Mouse (Mus musculus): ENCODE results near the gene Crlf1. TPM values are rescaled to one million over a fixed set of nuclear protein-coding genes. Genes with fewer than 3 reads are reported as not detected.
"Not testable (repeated sequence)": the region's sequence is repeated elsewhere in the genome, so short reads cannot be mapped to it uniquely, and the experiment has no call there.

The Crlf1 gene
- polyA plus RNA-seq, 1 experiment: 3.4 TPM

DNA sequence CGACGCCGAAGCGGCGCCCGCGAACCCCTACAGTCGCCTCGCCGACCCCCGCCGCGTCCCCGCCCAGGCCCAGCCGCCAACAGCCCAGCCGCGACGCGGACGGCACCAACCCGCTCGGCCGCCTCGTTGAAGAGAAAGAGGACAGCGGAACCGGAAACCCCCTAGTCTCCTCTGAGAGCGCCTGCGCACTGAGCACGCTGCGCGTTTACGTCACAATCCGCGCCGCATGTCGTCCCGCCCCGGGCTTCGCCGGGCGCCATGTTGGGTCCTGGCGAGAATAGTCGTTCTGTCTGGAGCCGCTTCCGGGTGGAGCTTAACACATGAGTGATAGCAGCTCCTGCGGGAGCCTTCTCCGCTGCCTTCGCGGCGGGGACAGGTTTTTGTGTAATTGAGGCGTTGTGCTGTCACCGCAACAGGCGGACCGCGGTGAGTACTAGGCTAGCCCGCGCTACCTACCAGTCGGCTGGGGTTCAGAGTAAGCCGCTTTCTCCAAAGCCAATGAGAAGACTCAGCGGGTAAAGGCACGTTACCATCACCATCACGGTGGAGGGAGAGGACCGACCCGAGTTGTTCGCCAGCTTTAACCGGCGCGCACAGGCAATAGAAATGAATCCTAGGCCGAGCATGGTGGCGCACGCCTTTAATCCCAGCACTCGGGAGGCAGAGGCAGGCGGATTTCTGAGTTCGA lies 17.4 kb downstream of the Crlf1 start, which contains the start of gene Uba52:
TSS of gene Uba52 (minus strand) at position 574 of the 688 bp plus-strand sequence.
- peak; percentile 65 for TF ChIP-seq POLR2A (IDR thresholded peaks at IDR 0.05; ENCODE audit: low read depth, low read length)
- no peak for TF ChIP-seq CTCF (IDR thresholded peaks at IDR 0.05; ENCODE audit: extremely low read depth, insufficient read depth, insufficient read length, insufficient replicate concordance)
- Histone ChIP-seq H3K27ac (ENCODE audit: insufficient read depth, low read length) (peak within 1 kb of the TSS; percentile 96), H3K36me3 (ENCODE audit: control insufficient read depth, insufficient read depth, low read length) (peaks cover 14% of the 10 kb centered on the region; the same call in 1 of the 2 replicates), H3K4me1 (ENCODE audit: control insufficient read depth, insufficient read depth, insufficient read length) (peaks cover 18% of the 10 kb centered on the region), H3K27me3 (ENCODE audit: control insufficient read depth, insufficient read depth, low read length) (no peaks in the 10 kb centered on the region), H3K4me3 (ENCODE audit: extremely low read depth, insufficient read depth, insufficient read length) (peak within 1 kb of the TSS; percentile 91)
- DNase-seq (ENCODE audit: low read depth in 1 of 2, low spot score in 2 of 2): peak; percentile 92 to 96
- WGBS: under 1% methylated on average over 72 of the region's 74 CpGs

DNA sequence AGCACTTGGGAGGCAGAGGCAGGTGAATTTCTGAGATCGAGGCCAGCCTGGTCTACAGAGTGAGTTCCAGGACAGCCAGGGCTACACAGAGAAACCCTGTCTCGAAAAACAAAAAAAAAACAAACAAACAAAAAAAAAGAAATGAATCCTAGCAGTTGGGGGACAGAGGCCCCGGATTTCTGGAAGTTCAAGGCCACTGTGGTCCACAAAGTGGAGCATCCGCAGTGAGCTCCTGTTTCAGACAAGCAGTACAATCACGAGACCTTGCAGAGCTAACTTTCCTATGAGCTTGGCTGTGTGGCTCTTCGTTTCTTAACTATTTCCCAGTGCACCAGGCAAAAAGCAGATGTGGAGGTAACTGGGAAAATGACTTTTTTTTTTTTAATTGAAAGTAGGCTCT lies 18.2 kb downstream of the Crlf1 start:
- WGBS: 46% methylated on average over 6 of the region's 6 CpGs
- not testable (repeated sequence) for DNase-seq (ENCODE audit: low read depth in 1 of 2, low spot score in 2 of 2); H3K27me3 ChIP-seq (ENCODE audit: control insufficient read depth, insufficient read depth, low read length); H3K27ac ChIP-seq (ENCODE audit: insufficient read depth, low read length)
- Histone ChIP-seq H3K4me3 (ENCODE audit: extremely low read depth, insufficient read depth, insufficient read length) (peak overlapping the region; percentile 91; the same call in 1 of the 2 replicates), H3K4me1 (ENCODE audit: control insufficient read depth, insufficient read depth, insufficient read length) (peaks cover 13% of the 10 kb centered on the region; the same call in 1 of the 2 replicates), H3K36me3 (ENCODE audit: control insufficient read depth, insufficient read depth, low read length) (peaks cover 15% of the 10 kb centered on the region; the same call in 1 of the 2 replicates)

DNA sequence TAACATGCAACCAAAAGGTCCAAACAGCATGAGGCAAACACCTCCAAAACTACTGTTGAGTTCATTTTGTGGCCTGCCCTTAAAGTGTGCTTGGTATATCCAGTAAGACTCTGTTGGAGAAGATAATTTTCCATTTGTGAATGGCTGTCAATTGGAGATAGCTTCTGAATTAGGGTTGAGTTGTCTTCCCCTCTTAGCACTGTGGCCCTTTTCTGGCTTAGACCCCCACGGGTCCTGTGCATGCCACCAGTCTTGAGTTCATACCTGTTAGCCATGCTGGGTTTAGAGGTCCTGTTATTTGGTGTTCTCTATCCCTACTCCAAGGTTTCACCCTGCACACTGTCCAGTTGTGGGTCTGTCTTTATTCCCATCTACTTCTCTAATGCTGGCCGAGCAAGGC lies 18.8 kb downstream of the Crlf1 start:
- H3K36me3 ChIP-seq (ENCODE audit: control insufficient read depth, insufficient read depth, low read length): peaks cover 16% of the 10 kb centered on the region; the same call in 1 of the 2 replicates
- 84% methylated on average over 2 of the region's 2 CpGs for WGBS
- peaks cover 13% of the 10 kb centered on the region; the same call in 1 of the 2 replicates for H3K4me1 ChIP-seq (ENCODE audit: control insufficient read depth, insufficient read depth, insufficient read length)
- no peak overlapping the region for H3K4me3 ChIP-seq (ENCODE audit: extremely low read depth, insufficient read depth, insufficient read length)
- no peaks in the 10 kb centered on the region for H3K27me3 ChIP-seq (ENCODE audit: control insufficient read depth, insufficient read depth, low read length)
- TF ChIP-seq CTCF (IDR thresholded peaks at IDR 0.05; ENCODE audit: extremely low read depth, insufficient read depth, insufficient read length, insufficient replicate concordance): no peak
- no peak for TF ChIP-seq POLR2A (IDR thresholded peaks at IDR 0.05; ENCODE audit: low read depth, low read length)
- DNase-seq (ENCODE audit: low read depth in 1 of 2, low spot score in 2 of 2): no peak
- H3K27ac ChIP-seq (ENCODE audit: insufficient read depth, low read length): no peak overlapping the region

DNA sequence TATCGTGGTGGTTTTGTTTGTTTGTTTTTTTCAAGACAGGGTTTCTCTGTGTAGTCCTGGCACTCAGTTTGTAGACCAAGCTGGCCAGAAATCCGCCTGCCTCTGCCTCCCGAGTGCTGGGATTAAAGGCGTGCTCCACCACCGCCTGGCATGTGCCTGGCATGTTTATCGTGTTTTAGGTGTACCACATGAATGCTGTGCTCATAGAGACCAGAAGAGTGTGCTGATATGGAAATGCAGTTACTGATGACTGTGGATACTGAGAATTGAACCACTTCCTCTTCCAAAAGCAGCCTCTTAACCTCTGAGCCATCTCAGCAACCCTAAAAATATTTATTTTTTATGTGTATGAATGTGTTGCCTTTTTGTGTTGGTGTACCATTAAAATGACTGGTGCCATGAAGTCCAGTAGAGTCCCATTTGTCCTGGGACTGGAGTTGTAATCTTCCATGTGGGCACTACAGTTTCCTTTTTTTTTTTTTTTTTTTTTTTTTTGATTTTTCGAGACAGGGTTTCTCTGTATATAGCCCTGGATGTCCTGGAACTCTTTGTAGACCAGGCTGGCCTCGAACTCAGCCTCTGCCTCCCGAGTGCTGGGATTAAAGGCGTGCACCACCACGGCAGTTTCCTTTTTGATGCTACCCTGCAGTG lies 19.4 kb downstream of the Crlf1 start:
- DNase-seq (ENCODE audit: low read depth in 1 of 2, low spot score in 2 of 2): no peak
- no peak overlapping the region for H3K27ac ChIP-seq (ENCODE audit: insufficient read depth, low read length)
- H3K27me3 ChIP-seq (ENCODE audit: control insufficient read depth, insufficient read depth, low read length): no peaks in the 10 kb centered on the region
- TF ChIP-seq CTCF (IDR thresholded peaks at IDR 0.05; ENCODE audit: extremely low read depth, insufficient read depth, insufficient read length, insufficient replicate concordance): no peak
- TF ChIP-seq POLR2A (IDR thresholded peaks at IDR 0.05; ENCODE audit: low read depth, low read length): no peak
- peaks cover 17% of the 10 kb centered on the region for H3K36me3 ChIP-seq (ENCODE audit: control insufficient read depth, insufficient read depth, low read length)
- no peak overlapping the region for H3K4me3 ChIP-seq (ENCODE audit: extremely low read depth, insufficient read depth, insufficient read length)
- WGBS: 62% methylated on average over 11 of the region's 11 CpGs
- H3K4me1 ChIP-seq (ENCODE audit: control insufficient read depth, insufficient read depth, insufficient read length): peaks cover 13% of the 10 kb centered on the region; the same call in 1 of the 2 replicates

DNA sequence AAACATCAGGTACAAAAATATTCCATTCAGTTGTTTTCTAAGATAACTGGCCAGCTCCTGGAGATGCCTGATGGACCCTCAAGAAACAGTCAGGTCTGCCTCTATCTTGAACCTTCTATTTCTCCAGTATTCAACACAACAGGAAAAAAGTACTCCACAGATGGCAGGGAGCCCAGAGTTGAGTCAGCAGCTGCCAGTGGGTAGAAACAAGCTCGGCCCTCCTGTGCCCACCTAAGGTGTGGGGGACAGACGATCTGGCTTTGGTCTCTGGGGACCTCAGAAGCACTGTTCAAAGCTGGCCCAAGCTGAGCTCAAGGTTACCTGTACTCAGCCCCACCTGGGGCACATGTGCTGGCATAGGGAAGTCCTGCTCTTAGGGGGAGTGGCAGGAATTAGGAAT lies 20.5 kb downstream of the Crlf1 start:
- H3K4me1 ChIP-seq (ENCODE audit: control insufficient read depth, insufficient read depth, insufficient read length): peaks cover 13% of the 10 kb centered on the region; the same call in 1 of the 2 replicates
- DNase-seq (ENCODE audit: low read depth in 1 of 2, low spot score in 2 of 2): no peak

DNA sequence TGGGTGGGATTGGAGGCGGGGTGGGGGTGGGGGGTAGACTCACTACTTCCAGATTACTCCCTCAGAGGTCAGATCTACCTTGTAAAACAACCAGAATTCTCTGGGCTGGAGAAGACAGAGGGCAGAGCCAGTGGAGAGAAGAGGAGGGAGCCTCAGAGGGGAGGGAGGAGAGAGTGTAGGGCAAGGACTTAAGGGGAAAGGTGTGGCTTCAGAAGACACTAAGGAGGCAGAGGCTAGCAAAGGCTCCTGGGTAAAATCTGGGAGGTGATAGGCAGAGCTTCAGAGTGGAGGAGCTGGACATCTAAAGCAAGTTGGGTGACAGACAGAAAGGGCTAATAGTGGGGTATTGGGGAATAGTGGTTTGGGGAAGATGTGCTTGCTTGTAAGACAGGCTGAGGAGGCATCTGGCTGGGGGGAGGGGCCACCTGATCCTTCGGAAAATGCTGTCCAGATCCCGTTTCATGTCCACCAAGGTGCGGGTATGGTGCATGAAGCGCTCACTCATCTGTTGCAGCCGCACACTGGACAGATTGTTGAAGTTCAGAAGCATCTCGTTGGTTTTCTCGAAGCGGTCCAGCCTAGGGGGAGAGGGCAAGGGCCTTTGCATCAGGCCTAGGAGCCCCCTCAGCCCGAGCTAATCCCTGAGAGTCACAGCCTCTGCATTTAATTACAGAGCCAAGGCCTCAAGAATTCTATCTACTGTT lies 25.1 kb downstream of the Crlf1 start:
- Histone ChIP-seq H3K27me3 (ENCODE audit: control insufficient read depth, insufficient read depth, low read length) (no peaks in the 10 kb centered on the region), H3K4me3 (ENCODE audit: extremely low read depth, insufficient read depth, insufficient read length) (no peak overlapping the region), H3K27ac (ENCODE audit: insufficient read depth, low read length) (no peak overlapping the region), H3K4me1 (ENCODE audit: control insufficient read depth, insufficient read depth, insufficient read length) (no peaks in the 10 kb centered on the region; the same call in 1 of the 2 replicates), H3K36me3 (ENCODE audit: control insufficient read depth, insufficient read depth, low read length) (peaks cover 17% of the 10 kb centered on the region)
- DNase-seq (ENCODE audit: low read depth in 1 of 2, low spot score in 2 of 2): no peak
- TF ChIP-seq POLR2A (IDR thresholded peaks at IDR 0.05; ENCODE audit: low read depth, low read length) (no peak), CTCF (IDR thresholded peaks at IDR 0.05; ENCODE audit: extremely low read depth, insufficient read depth, insufficient read length, insufficient replicate concordance) (no peak)
- 92% methylated on average over 10 of the region's 10 CpGs for WGBS

More for the DNA sequence above, 20.5 kb downstream of the Crlf1 start:
- TF ChIP-seq POLR2A (IDR thresholded peaks at IDR 0.05; ENCODE audit: low read depth, low read length) (no peak), CTCF (IDR thresholded peaks at IDR 0.05; ENCODE audit: extremely low read depth, insufficient read depth, insufficient read length, insufficient replicate concordance) (no peak)
- H3K36me3 ChIP-seq (ENCODE audit: control insufficient read depth, insufficient read depth, low read length): peaks cover 16% of the 10 kb centered on the region
- H3K27ac ChIP-seq (ENCODE audit: insufficient read depth, low read length): no peak overlapping the region
- no peak overlapping the region for H3K4me3 ChIP-seq (ENCODE audit: extremely low read depth, insufficient read depth, insufficient read length)
- WGBS: 30% methylated on average over 2 of the region's 2 CpGs
- no peaks in the 10 kb centered on the region for H3K27me3 ChIP-seq (ENCODE audit: control insufficient read depth, insufficient read depth, low read length)

Data from spleen, adult 2 months (tissue).